Mouse (Mus musculus) cerebellum, adult 9-11 months (tissue): Measurements from ENCODE around the gene Efhc1.

Source experiments
- DNase-seq: peaks from one replicate; pipeline ENCODE4 v3.0.0; 2022

Efhc1 gene

DNA sequence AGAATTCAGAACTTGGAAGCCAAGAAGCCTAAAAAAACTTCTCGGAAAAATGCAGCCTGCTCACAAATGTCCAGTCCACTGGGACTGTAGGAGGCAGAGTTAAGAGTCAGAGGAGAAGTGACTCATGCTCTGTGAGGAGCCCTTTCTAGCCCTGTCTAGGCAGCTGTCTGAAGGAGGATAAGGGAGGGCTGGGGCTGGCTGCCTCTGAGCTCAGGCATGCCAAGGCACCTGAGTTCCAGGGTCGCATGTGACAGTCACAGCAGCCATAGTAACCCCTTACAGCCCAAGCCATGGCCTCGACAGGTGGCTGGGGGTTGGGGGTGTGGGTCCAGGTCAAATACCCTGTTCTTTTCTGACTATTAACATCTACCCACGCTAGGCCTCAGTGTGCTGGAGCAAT lies 57.5 kb downstream of the Efhc1 start:
- DNase-seq: no peak

DNA sequence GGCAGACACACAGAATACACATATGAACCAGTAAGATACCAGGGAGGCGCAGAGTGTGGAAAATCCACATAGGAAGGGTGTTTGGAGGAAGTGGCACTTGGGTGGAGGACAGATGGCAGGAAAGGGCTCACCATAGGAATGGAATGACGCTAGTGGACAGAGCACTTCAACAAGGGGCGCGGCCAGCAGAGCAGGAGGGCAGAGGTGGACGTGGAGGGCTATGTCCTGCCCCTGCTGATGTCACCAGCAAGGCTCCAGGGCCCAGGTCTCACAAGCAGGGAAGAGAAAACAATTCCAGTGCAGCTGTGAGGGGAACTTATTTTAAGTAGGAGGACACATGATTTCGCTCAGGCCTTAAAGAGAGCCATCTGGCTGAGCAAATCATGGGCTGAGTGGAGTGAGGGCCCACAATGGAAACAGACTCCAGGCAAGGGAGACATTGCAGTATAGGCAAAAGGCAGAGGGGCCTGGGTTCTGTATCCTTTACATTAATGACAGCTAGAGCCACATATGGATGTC lies 58.9 kb downstream of the Efhc1 start:
- no peak for DNase-seq

- DNase-seq: no peak
Measured at GRCm38 (mm10) chr1:21014463-21014862, 63.0 kb downstream of the Efhc1 start.

- no peak for DNase-seq
Measured at GRCm38 (mm10) chr1:21023101-21023500, 71.7 kb downstream of the Efhc1 start.

GRCm38 (mm10) chr1:21025203-21025602 lies 73.8 kb downstream of the Efhc1 start:
- no peak for DNase-seq

DNA sequence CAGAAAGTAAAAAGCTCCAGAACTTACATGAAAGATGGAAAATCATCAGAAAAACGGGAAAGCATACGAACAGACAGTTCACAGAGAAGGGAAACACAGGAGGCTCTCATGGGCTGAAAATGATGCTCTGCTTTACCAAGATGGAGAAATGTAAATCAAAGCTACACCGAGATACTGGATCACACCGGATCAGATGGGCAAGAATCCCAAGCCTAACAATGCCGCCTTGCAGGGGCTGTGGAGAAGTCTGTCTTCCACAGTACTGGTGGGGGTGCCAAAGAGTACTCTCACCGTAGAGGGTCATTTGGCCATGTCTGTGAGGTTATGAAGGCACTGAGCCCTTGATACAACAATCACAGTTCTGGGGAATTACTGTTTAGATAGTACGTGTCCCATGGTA lies 75.1 kb downstream of the Efhc1 start:
- no peak for DNase-seq

DNA sequence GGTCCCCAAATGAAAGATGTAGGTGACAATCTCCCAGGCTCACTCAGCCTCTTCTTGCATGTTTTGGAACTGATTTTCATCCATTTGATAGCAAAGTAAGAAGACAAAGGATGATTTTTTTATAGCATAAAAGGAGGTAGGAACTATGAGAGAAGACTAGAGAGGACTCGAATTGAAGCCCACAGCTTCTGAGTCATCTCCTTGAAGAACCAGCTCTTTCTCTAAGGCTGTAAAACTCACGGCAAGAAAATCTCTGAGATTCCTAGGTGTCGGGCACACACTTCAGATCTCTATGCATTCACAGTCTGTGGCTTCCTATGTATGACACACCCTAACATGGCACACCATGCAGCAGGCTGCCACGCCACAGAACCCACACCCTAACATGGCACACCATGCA lies 77.6 kb downstream of the Efhc1 start:
- no peak for DNase-seq

DNA sequence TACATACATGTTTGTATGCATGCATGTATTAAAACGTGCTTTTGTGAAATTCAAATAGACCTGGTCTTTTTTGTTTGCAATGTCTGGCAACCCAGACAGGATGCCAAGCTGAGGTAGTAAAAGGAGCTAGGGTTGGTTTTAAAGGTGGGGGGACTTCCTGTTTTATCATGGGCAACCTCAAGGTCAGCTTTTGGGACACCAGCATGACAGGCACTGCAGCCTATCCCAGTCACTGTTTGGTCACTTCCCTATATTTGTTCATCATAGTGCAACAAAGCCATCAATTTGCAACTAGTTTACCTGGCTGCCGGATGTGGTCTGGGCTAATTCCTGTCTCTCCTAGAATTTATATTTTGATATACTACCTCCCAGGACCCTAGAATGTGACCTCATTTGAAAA lies 80.2 kb downstream of the Efhc1 start:
- DNase-seq: no peak

DNA sequence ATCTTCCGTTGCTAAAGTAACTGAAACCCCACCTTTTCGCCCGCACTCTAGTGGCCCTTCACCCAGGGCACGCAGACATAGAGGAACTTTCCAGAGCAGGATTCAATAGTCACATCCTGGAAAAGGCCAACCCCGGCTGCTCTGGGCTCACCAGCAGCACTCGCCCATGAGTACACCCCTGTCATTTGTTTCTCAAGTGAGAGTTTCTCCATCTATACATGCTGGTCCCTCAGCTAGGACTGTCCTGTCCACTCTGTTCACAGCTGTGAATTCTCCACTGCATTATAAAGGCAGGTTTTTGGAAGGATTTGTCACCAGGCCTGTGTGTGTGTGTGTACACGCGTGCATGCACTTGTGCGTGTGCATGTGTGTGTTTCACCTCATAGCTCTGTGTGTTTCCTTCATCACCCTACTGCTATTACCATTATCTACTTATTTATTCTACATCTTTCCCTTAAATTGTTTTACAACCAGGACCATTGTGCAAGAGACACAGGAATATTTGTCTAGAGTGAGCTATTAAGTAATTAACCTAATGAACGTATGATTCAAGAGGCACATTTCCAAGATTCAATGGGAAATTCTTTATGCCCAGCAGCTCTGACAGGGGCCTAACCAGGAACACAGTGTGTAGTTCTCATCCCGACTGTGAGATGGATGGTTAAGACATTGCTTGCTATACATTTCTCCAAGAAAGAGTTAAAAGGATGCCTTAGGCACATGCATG lies 81.8 kb downstream of the Efhc1 start:
- no peak for DNase-seq

GRCm38 (mm10) chr1:21033792-21034119 lies 82.3 kb downstream of the Efhc1 start:
- no peak for DNase-seq

DNA sequence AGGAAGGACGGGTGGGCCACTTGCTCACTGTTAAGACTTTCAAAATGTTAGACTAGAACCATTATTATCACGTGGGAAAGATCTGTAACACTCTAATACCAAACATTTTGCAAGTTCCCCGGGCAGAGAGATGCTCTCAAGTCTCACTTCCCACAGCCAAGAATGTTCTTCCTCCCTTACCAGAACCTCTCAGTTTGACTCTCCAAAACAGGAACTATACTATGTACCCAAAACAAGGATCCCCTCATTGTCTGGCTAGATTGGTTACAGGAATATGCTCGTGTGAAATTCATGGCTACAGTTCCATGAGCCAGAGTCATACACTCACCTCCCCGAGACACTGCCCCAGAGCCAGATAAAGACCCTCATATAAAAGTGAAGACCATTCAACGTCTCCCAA lies 84.5 kb downstream of the Efhc1 start:
- DNase-seq: no peak

- no peak for DNase-seq
Measured at GRCm38 (mm10) chr1:21037881-21038601, 86.6 kb downstream of the Efhc1 start.

- no peak for DNase-seq
Measured at GRCm38 (mm10) chr1:21039564-21039963, 88.1 kb downstream of the Efhc1 start.

DNA sequence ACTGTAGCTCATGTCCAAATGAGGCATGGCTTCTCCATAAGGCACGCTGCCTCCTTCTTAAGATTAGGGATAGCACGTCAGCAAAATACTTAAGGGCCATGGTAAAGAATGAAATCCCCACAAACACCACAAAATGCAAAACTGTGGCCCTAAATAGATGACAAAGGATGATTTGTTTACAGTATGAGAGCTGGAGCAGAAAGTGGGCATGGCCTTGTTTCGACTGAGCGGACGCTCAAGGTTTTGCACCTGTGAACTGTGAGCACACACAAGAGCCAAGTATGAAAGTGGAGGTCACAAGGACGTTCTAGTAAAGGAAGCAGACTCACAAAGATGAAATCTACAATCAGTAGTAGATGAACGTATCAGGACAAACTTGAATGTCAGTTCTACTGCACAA lies 88.7 kb downstream of the Efhc1 start:
- no peak for DNase-seq
